Mouse (Mus musculus) large intestine, adult 2 months (tissue): ENCODE data around the gene Zfp598. TPM values are rescaled to one million over a fixed set of nuclear protein-coding genes. Genes with fewer than 3 reads are reported as not detected.

ENCODE experiments used
- polyA plus RNA-seq: library from polyadenylated mRNA; depleted of rRNA; stranded (reverse); fragments of >200 nt; gene quantifications from 2 replicates; pipeline ENCODE4 v1.2.3, GENCODE M21; 2012; rRNA removed

Zfp598 gene
- polyA plus RNA-seq, 1 experiment, result 52.1 TPM

Other genes with a start within 250 kb of the Zfp598 start
- 87.3 and 119 TPM in 2 replicates for gene Eci1, start 243.0 kb upstream of the Zfp598 start, polyA plus RNA-seq
- 5.2 and 6.6 TPM in 2 replicates for gene Dnase1l2, start 226.6 kb upstream of the Zfp598 start, polyA plus RNA-seq
- 50.4 and 59.4 TPM in 2 replicates for gene E4f1, start 199.4 kb upstream of the Zfp598 start, polyA plus RNA-seq
- gene Pgp, start 199.3 kb upstream of the Zfp598 start, polyA plus RNA-seq, result 82.9 and 90.7 TPM in 2 replicates
- 2.6 and 2.8 TPM in 2 replicates for gene Bricd5, start 195.8 kb upstream of the Zfp598 start, polyA plus RNA-seq
- 43.0 and 54.9 TPM in 2 replicates for gene Mlst8, start 190.6 kb upstream of the Zfp598 start, polyA plus RNA-seq
- 0.26 and 0.59 TPM in 2 replicates for gene Caskin1, start 181.1 kb upstream of the Zfp598 start, polyA plus RNA-seq
- 119 and 178 TPM in 2 replicates for gene Traf7, start 141.7 kb upstream of the Zfp598 start, polyA plus RNA-seq
- gene Rab26, start 135.5 kb upstream of the Zfp598 start, polyA plus RNA-seq, result 0.41 and 0.52 TPM in 2 replicates
- 25.5 and 35.8 TPM in 2 replicates for gene Pkd1, start 119.9 kb upstream of the Zfp598 start, polyA plus RNA-seq
- 84.7 and 109 TPM in 2 replicates for gene Tsc2, start 37.1 kb upstream of the Zfp598 start, polyA plus RNA-seq
- 7.3 and 7.5 TPM in 2 replicates for gene Nthl1, start 37.0 kb upstream of the Zfp598 start, polyA plus RNA-seq
- 30.0 and 37.4 TPM in 2 replicates for gene Slc9a3r2, start 19.4 kb upstream of the Zfp598 start, polyA plus RNA-seq
- gene Npw, start 11.2 kb upstream of the Zfp598 start, polyA plus RNA-seq, result not detected in 2 replicates
- gene Syngr3, start 20.3 kb downstream of the Zfp598 start, polyA plus RNA-seq, result 1.8 and 2.7 TPM in 2 replicates
- gene Gfer, start 26.5 kb downstream of the Zfp598 start, polyA plus RNA-seq, result 22.8 and 22.9 TPM in 2 replicates
- gene Noxo1, start 26.5 kb downstream of the Zfp598 start, polyA plus RNA-seq, result 181 and 212 TPM in 2 replicates
- gene Tbl3, start 38.0 kb downstream of the Zfp598 start, polyA plus RNA-seq, result 46.1 and 51.7 TPM in 2 replicates
- 0.12 and 0.35 TPM in 2 replicates for gene Rnf151, start 48.4 kb downstream of the Zfp598 start, polyA plus RNA-seq
- 3,715 and 4,974 TPM in 2 replicates for gene Rps2, start 48.4 kb downstream of the Zfp598 start, polyA plus RNA-seq
- gene Ndufb10, start 54.8 kb downstream of the Zfp598 start, polyA plus RNA-seq, result 371 and 397 TPM in 2 replicates
- gene Rpl3l, start 58.1 kb downstream of the Zfp598 start, polyA plus RNA-seq, result 0.10 and 0.22 TPM in 2 replicates
- 96.0 and 103 TPM in 2 replicates for gene Msrb1, start 67.0 kb downstream of the Zfp598 start, polyA plus RNA-seq
- gene Hs3st6, start 83.3 kb downstream of the Zfp598 start, polyA plus RNA-seq, result 0.98 and 1.7 TPM in 2 replicates
- 0.05 TPM in 1 of 2 replicates, not detected in the other for gene Meiob, start 134.6 kb downstream of the Zfp598 start, polyA plus RNA-seq
- 105 and 239 TPM in 2 replicates for gene Hagh, start 170.5 kb downstream of the Zfp598 start, polyA plus RNA-seq
- gene Fahd1, start 180.7 kb downstream of the Zfp598 start, polyA plus RNA-seq, result 54.7 and 121 TPM in 2 replicates
- 1.1 and 1.4 TPM in 2 replicates for gene Igfals, start 196.3 kb downstream of the Zfp598 start, polyA plus RNA-seq
- gene Nubp2, start 216.7 kb downstream of the Zfp598 start, polyA plus RNA-seq, result 37.3 and 41.3 TPM in 2 replicates
- 57.4 and 70.5 TPM in 2 replicates for gene Spsb3, start 217.0 kb downstream of the Zfp598 start, polyA plus RNA-seq
- 21.6 and 34.0 TPM in 2 replicates for gene Eme2, start 225.4 kb downstream of the Zfp598 start, polyA plus RNA-seq
- 119 and 144 TPM in 2 replicates for gene Mrps34, start 225.4 kb downstream of the Zfp598 start, polyA plus RNA-seq
- 61.2 and 62.9 TPM in 2 replicates for gene Nme3, start 226.8 kb downstream of the Zfp598 start, polyA plus RNA-seq